Mouse (Mus musculus) thymus, postnatal 25 days (tissue): ENCODE measurements at regions not wholly inside any gene's neighbourhood (a gene's known extent, or its start where the extent isn't known, plus 50 kb on each side); places are given as distances from the start of the nearest gene placed in this dataset.

Experiments used
- DNase-seq: peaks from one replicate; pipeline ENCODE4 v3.0.0; 2022

- no peak for DNase-seq
Observed at GRCm38 (mm10) chrX:139392777-139393176, 59.3 kb downstream of the Trap1a start.

GRCm38 (mm10) chrX:139416701-139417100 lies 63.5 kb upstream of the D330045A20Rik start:
- peak; percentile 35 for DNase-seq

GRCm38 (mm10) chrX:139419867-139420266 lies 60.3 kb upstream of the D330045A20Rik start:
- no peak for DNase-seq

- DNase-seq: no peak
Observed at GRCm38 (mm10) chrX:139424307-139424706, 55.9 kb upstream of the D330045A20Rik start.
